Mouse (Mus musculus): ENCODE data around the gene Ankrd33b.

DNA sequence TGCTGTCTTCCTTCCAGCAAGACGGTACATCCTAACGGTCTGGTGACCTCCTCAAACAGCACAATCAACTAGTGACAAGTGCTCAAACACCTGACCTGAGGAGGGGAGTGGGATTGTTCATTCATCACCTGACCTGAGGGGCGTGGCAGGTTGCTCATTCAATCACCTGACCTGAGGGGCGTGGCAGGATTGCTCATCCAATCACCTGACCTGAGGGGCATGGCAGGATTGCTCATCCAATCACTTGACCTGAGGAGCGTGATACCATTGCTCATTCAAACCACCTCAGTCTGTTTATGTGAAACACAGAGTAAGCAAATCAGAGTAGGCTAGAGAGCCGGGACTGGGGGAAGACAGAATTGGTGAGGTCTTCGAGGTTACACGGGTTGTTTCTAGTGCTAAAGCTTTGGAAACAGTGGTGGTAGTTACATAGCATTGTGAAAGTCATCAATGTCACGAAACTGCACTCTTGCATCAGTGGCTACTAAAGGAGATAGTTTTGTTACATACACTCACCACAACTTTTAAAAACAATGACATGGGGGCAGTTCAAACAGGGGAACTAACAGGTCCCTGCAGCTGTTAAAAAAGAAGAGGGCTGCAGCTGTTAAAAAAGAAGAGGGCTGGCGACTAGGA is 28.8 kb downstream of the Ankrd33b start:
- TF ChIP-seq ZNF384 (IDR thresholded peaks at IDR 0.05; ENCODE audit: low read depth, low read length) = no peak
- no peak for TF ChIP-seq CHD2 (IDR thresholded peaks at IDR 0.05; ENCODE audit: low read depth, low read length)
- no peak for TF ChIP-seq MAFK (IDR thresholded peaks at IDR 0.05; ENCODE audit: insufficient read depth, low read depth, low read length)
- TF ChIP-seq ZC3H11A (IDR thresholded peaks at IDR 0.05; ENCODE audit: borderline replicate concordance, low read depth, low read length) = no peak
- no peak for TF ChIP-seq HCFC1 (IDR thresholded peaks at IDR 0.05; ENCODE audit: borderline replicate concordance, insufficient read depth, low read length)

Data from ES-E14 (cell line).